Mouse (Mus musculus): Measurements from ENCODE around the gene Wdr27.

Gene Wdr27

GRCm38 (mm10) chr17:14815304-14815703 lies 127.7 kb downstream of the Wdr27 start:
- DNase-seq: no peak

DNA sequence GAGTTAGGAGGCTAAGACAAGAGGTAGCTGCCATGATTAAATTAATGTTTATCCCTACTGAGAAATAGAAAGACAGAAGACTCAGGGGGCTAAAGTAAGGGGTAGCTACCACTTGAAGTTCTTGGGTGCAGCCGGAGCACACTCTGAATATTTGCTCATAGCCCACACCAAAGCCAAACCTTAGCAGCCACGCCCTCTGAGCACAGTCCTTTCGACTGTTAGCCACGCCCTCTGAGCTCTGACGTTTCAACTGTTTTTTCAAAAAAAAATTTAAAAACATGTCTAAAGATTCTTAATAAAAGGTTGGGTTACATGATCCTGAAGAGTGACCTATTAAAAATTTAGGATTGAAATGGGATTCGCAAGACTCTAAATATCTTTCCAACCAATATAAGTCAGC lies 130.3 kb downstream of the Wdr27 start:
- no peak for DNase-seq

GRCm38 (mm10) chr17:14812033-14812432 lies 130.9 kb downstream of the Wdr27 start:
- no peak for DNase-seq

GRCm38 (mm10) chr17:14806808-14807207 lies 136.2 kb downstream of the Wdr27 start:
- no peak for DNase-seq

- no peak for DNase-seq
Measured at GRCm38 (mm10) chr17:14799243-14799642, 143.7 kb downstream of the Wdr27 start.

GRCm38 (mm10) chr17:14795074-14795473 lies 147.9 kb downstream of the Wdr27 start:
- DNase-seq: no peak

DNA sequence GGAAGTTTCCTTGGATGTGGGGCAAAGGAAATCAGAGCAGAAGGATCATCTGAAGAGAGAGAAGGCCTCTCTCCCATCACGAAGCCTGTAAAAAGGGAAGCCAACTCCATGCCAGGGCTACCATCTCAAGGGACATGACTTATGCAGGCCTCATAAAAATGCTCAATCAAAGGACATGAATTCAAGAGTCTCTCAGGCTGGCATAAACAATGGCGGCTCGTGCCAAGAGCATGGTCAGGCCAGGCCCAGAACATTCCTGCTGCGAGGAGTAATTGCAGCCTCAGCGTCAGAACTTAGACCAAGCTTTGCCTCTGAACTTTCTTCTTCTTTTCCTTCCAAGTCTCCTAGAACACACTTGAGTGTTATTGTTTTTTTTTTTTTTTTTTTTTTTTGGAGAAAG lies 163.6 kb downstream of the Wdr27 start:
- no peak for DNase-seq

GRCm38 (mm10) chr17:14771339-14771738 lies 171.6 kb downstream of the Wdr27 start:
- no peak for DNase-seq

DNA sequence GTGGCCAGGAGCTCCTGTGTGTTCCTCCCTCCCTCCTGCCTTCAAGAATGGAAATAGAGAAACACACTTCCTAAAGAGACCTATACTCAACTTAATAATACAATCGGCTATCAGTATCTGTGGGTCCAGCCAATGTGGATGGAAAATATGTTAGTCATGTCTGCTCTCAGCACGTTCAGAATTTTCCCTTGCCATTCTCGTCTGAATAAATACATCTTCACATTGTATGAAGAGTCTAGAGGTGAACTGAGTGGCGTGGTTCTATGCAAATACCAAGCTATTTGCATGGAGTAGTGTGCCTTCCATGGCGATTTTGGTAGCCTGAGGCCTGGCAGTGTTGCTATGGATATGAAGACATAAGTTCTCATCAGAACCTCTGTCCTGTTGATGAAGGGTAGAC lies 172.6 kb downstream of the Wdr27 start:
- DNase-seq: no peak
